Mouse (Mus musculus) stomach, postnatal 0 days (tissue): ENCODE data around the gene Ptk7.

Source experiments
- CTCF ChIP-seq: IDR thresholded peaks from 2 replicates; pipeline ENCODE4 v1.5.1; 2016; ENCODE audit warnings: antibody characterized with exemption, low read depth, mild to moderate bottlenecking, moderate library complexity
- EP300 ChIP-seq: optimal IDR thresholded peaks from 2 replicates; pipeline ENCODE3; 2016; ENCODE audit warnings: antibody characterized with exemption

- TF ChIP-seq CTCF: peak; percentile 87
- no peak for TF ChIP-seq EP300
Measured at GRCm38 (mm10) chr17:46636831-46637523, 7.7 kb upstream of the Ptk7 start.
